Mouse (Mus musculus) heart, adult 2 months (tissue): ENCODE results near the gene Cby1. TPM values are rescaled to one million over a fixed set of nuclear protein-coding genes. Genes with fewer than 3 reads are reported as not detected.

ENCODE experiments used
- DNase-seq, 2 experiments: peaks; one replicate each; pipeline ENCODE4 v3.0.0; 2021
- H3K27ac ChIP-seq: fragments of 200-600 bp; 2 replicates; pipeline ENCODE4 v1.8.1; 2022
- H3K27me3 ChIP-seq: fragments of 200-500 bp; 2 replicates; pipeline ENCODE4 v1.6.1; 2012; ENCODE audit warnings: mild to moderate bottlenecking, low read length, inconsistent platforms, mixed read lengths; ENCODE audit not compliant: control insufficient read depth, insufficient read depth
- H3K36me3 ChIP-seq: fragments of 200-500 bp; 2 replicates; pipeline ENCODE4 v1.6.1; 2012; ENCODE audit warnings: low read length, inconsistent platforms; ENCODE audit not compliant: control insufficient read depth, insufficient read depth
- H3K4me1 ChIP-seq: fragments of 200-500 bp; 2 replicates; pipeline ENCODE4 v1.6.1; 2011; ENCODE audit warnings: low read length; ENCODE audit not compliant: control insufficient read depth, insufficient read depth
- H3K4me3 ChIP-seq: fragments of 200-600 bp; 2 replicates; pipeline ENCODE4 v1.8.1; 2022
- H3K79me2 ChIP-seq: fragments of 200-500 bp; replicated peaks from 2 replicates; pipeline ENCODE4 v1.6.1; 2012; ENCODE audit warnings: mild to moderate bottlenecking, inconsistent platforms, low read length, moderate library complexity, mixed read lengths; ENCODE audit not compliant: control insufficient read depth, insufficient read depth
- H3K9ac ChIP-seq: fragments of 200-500 bp; 2 replicates; pipeline ENCODE4 v1.6.1; 2012; ENCODE audit warnings: low read depth, mild to moderate bottlenecking, control low read depth, inconsistent platforms, low read length, mixed read lengths
- CTCF ChIP-seq: fragments of 200-600 bp; IDR thresholded peaks from 2 replicates; pipeline ENCODE4 v1.8.1; 2022; ENCODE audit warnings: antibody characterized with exemption, mild to moderate bottlenecking, moderate library complexity
- EP300 ChIP-seq: fragments of 200-500 bp; IDR thresholded peaks from 2 replicates; pipeline ENCODE4 v1.6.1; 2011; ENCODE audit warnings: low read depth, low read length, control low read depth; ENCODE audit not compliant: insufficient read depth
- POLR2A ChIP-seq: fragments of 200-500 bp; IDR thresholded peaks from 2 replicates; pipeline ENCODE4 v1.6.1; 2011; ENCODE audit warnings: mild to moderate bottlenecking, low read depth, low read length, control low read depth; ENCODE audit not compliant: insufficient read depth
- WGBS: fragments of 180-500 bp; shearing (Covaris S2); methylation state at CpG from one replicate; pipeline ENCODE4 v1.1.7; 2018; 5-methylcytosine and 5-hydroxymethylcytosine counted together
- intact Hi-C: fragments of 180-260 bp; cut with DNase I; formaldehyde crosslinking; loops from one replicate; pipeline ENCODE4 v1.15.1; 2025
- polyA plus RNA-seq: library from polyadenylated mRNA; depleted of rRNA; stranded (reverse); fragments of >200 nt; gene quantifications from 2 replicates; pipeline ENCODE4 v1.2.3, GENCODE M21; 2012
- total RNA-seq, 2 experiments: library from RNA; stranded (reverse); gene quantifications; 2 replicates each; pipeline ENCODE4 v1.2.3; 2021

The Cby1 gene
- total and polyA plus RNA-seq, 3 experiments: 10.1 to 19.3 (median 18.6) TPM

DNA sequence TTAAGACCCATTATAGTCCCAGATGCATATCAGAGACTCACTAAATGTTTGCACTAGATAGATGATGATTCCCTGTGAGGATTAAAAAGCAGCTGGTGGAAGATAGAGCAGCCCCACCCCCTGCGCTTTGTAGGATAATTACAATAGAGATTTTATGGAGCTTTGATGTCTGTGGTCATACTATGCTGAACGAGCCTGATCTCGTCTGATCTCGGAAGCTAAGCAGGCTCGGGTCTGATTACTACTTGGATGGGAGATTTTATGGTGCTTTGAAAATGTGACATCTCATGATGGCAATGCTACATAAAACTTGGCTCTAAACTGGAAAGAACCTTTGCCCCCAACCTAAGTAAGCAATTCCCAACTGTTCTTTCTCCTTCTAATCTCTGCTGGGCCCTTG lies 33.3 kb downstream of the Cby1 start:
- peaks cover 7% of the 10 kb centered on the region for H3K4me1 ChIP-seq
- no peaks in the 10 kb centered on the region for H3K27me3 ChIP-seq
- H3K4me3 ChIP-seq: no peak overlapping the region
- no peak overlapping the region for H3K9ac ChIP-seq
- TF ChIP-seq POLR2A: no peak
- TF ChIP-seq EP300: no peak
- TF ChIP-seq CTCF: no peak
- H3K79me2 ChIP-seq: peaks cover 8% of the 10 kb centered on the region
- intact Hi-C loops: loop anchor here (5.0 kb wide), 1 partner anchor 35 kb away; no protein-coding TSS in a partner anchor
- H3K36me3 ChIP-seq: no peaks in the 10 kb centered on the region; the same call in 1 of the 2 replicates
- H3K27ac ChIP-seq: no peak overlapping the region
- no peak for DNase-seq
- WGBS: 92% methylated on average over 5 of the region's 5 CpGs

GRCm38 (mm10) chr15:79693740-79694139 lies 34.7 kb downstream of the Cby1 start:
- peak in 1 of 2 experiments; percentile 21 for DNase-seq
- peaks cover 6% of the 10 kb centered on the region for H3K4me1 ChIP-seq
- H3K9ac ChIP-seq: no peak overlapping the region
- H3K4me3 ChIP-seq: no peak overlapping the region
- intact Hi-C loops: loop anchor here (5.0 kb wide), 1 partner anchor 34 kb away; no protein-coding TSS in a partner anchor
- H3K27ac ChIP-seq: no peak overlapping the region
- peaks cover 7% of the 10 kb centered on the region for H3K79me2 ChIP-seq
- no peaks in the 10 kb centered on the region for H3K27me3 ChIP-seq
- TF ChIP-seq CTCF (no peak), EP300 (no peak), POLR2A (no peak)
- H3K36me3 ChIP-seq: no peaks in the 10 kb centered on the region
- WGBS: 41% methylated on average over 11 of the region's 11 CpGs

GRCm38 (mm10) chr15:79694512-79694911 lies 35.5 kb downstream of the Cby1 start:
- H3K4me1 ChIP-seq: peaks cover 6% of the 10 kb centered on the region

DNA sequence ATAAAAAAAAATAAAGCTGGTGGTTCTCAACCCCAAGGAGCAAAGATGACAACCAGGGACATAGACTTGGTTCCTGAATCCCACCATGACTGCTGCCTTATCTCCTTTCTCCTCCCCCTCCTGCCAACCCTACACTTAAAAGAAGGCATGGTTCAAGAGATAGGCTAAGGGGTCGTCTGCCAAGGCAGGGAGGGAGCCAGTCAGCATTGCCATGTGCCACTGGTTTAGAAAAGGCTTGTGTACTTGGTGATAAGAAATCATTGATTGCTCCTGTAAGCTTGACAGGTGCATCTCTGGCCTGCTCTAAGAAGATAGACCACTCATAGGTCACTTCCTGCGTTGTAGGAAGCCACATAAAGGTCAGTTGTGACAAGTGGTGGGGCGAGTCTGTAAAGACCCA lies 36.5 kb downstream of the Cby1 start:
- Histone ChIP-seq H3K36me3 (no peaks in the 10 kb centered on the region), H3K79me2 (peaks cover 12% of the 10 kb centered on the region), H3K4me1 (peaks cover 6% of the 10 kb centered on the region), H3K9ac (no peak overlapping the region), H3K4me3 (no peak overlapping the region), H3K27ac (no peak overlapping the region), H3K27me3 (no peaks in the 10 kb centered on the region)
- intact Hi-C loops: no loop called here
- WGBS: 55% methylated on average over 3 of the region's 3 CpGs
- DNase-seq: no peak
- TF ChIP-seq POLR2A: no peak
- TF ChIP-seq CTCF: no peak
- TF ChIP-seq EP300: no peak

More at GRCm38 (mm10) chr15:79694512-79694911, 35.5 kb downstream of the Cby1 start:
- Histone ChIP-seq H3K27ac (no peak overlapping the region), H3K4me3 (no peak overlapping the region), H3K9ac (no peak overlapping the region), H3K27me3 (no peaks in the 10 kb centered on the region), H3K79me2 (peaks cover 12% of the 10 kb centered on the region), H3K36me3 (no peaks in the 10 kb centered on the region)
- TF ChIP-seq EP300: no peak
- no peak for TF ChIP-seq CTCF
- no peak for TF ChIP-seq POLR2A
- intact Hi-C loops: loop anchor here (5.0 kb wide), 1 partner anchor 33 kb away; no protein-coding TSS in a partner anchor
- 77% methylated on average over 4 of the region's 4 CpGs for WGBS
- DNase-seq: no peak

DNA sequence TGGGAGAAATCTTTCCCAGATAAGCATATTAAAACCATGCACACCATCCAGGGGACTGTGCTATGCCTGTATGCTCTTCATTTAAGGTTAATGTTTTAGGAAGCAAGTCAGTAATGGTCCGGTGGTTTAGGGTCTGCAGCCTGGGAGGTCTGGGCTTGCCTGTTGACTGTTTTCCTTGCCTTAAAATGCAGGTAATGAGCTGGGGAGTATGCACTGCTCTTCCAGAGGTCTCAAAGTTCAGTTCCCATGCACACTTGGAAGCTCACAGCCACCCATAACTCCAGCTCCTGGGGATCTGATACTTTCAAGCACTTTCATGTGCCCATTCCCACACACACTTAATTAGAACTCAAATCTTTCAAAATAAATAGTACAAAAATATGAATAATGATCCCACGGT lies 37.5 kb downstream of the Cby1 start:
- Histone ChIP-seq H3K79me2 (peaks cover 8% of the 10 kb centered on the region), H3K27ac (no peak overlapping the region), H3K9ac (no peak overlapping the region), H3K36me3 (no peaks in the 10 kb centered on the region), H3K27me3 (no peaks in the 10 kb centered on the region), H3K4me3 (no peak overlapping the region), H3K4me1 (peaks cover 6% of the 10 kb centered on the region)
- DNase-seq: no peak
- intact Hi-C loops: no loop called here
- TF ChIP-seq POLR2A (no peak), CTCF (no peak), EP300 (no peak)
- WGBS: 94% methylated on average over 2 of the region's 2 CpGs

DNA sequence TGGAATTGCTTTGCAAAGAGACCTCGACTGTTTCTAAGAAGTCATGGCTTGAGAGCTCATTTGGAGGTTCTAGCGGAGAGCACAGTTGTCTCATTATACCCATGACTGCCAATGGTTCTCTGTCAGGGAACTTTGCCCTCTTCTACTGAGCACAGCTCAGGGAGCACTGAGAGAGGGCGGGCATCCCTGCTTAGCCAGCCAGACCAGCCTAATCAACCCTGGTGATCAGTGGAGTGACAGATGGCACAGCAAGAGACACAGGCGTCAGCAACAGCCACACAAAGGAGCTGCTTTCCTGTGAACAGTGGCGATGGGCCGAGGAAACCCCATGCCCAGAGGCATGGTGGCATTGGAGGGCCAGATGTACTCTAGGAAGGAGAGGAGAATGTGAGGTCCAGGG lies 38.0 kb downstream of the Cby1 start:
- Histone ChIP-seq H3K4me3 (no peak overlapping the region), H3K36me3 (no peaks in the 10 kb centered on the region), H3K4me1 (peaks cover 3% of the 10 kb centered on the region), H3K79me2 (peaks cover 8% of the 10 kb centered on the region), H3K9ac (no peak overlapping the region), H3K27me3 (no peaks in the 10 kb centered on the region), H3K27ac (no peak overlapping the region)
- DNase-seq: no peak
- TF ChIP-seq CTCF: no peak
- WGBS: 94% methylated on average over 6 of the region's 6 CpGs
- intact Hi-C loops: no loop called here
